ENCODE assay signal across 21 mouse cellular contexts in genomic region chr17:24446590-24446989, GRCm38 (mm10). TPM values are rescaled to one million over a fixed set of nuclear protein-coding genes. Genes with fewer than 3 reads are reported as not detected.
DNase-seq lines count a peak whose midpoint lies in the region; ATAC-seq lines count a peak whose summit lies in the region.
"Had no signal": no experiment of that assay in that cellular context is flagged by ENCODE, and none has a peak within 500 bp of the region (broad histone marks: within the 10 kb centered on the region; RNA-seq: fewer than 3 reads in every experiment).

No protein-coding gene starts in this region.

- no peaks in the 10 kb centered on the region for H3K27me3 ChIP-seq in heart, embryonic 11.5 days (ENCODE audit: control insufficient read depth, insufficient read depth, low read length)
- H3K27me3 ChIP-seq: embryonic facial prominence, embryonic 12.5 days; forebrain, embryonic 13.5 days; forebrain, embryonic 15.5 days had no signal

- no peak overlapping the region for H3K4me2 ChIP-seq in heart, embryonic 11.5 days
- H3K4me2 ChIP-seq: embryonic facial prominence, embryonic 12.5 days; forebrain, embryonic 13.5 days; forebrain, embryonic 15.5 days had no signal

- intact Hi-C loops in heart, postnatal 14 days (cut with DNase I), result no loop called here

- H3K9me3 ChIP-seq in heart, embryonic 11.5 days (replicated peaks; ENCODE audit: control insufficient read depth, low read length), result no peaks in the 10 kb centered on the region
- H3K9me3 ChIP-seq: embryonic facial prominence, embryonic 10.5 days; embryonic facial prominence, embryonic 12.5 days; forebrain, embryonic 13.5 days; forebrain, embryonic 15.5 days had no signal

- H3K4me1 ChIP-seq in heart, embryonic 11.5 days (ENCODE audit: control insufficient read depth, insufficient read depth, low read length), result no peaks in the 10 kb centered on the region
- H3K4me1 ChIP-seq: embryonic facial prominence, embryonic 10.5 days; embryonic facial prominence, embryonic 12.5 days; forebrain, embryonic 13.5 days; forebrain, embryonic 15.5 days had no signal

- DNase-seq in heart, postnatal 14 days, result no peak
- DNase-seq in adrenal gland, postnatal 25 days, result no peak
- DNase-seq in right cerebral cortex, postnatal 36 days (ENCODE audit: low spot score in 2 of 2), result no peak
- no peak for DNase-seq in kidney, postnatal 25 days
- DNase-seq: adrenal gland, adult 2 months; adrenal gland, postnatal 10 days; adrenal gland, postnatal 36 days; cerebellum, adult 11 months; cerebellum, adult 18-20 months; cerebellum, adult 8-10 months; cerebellum, adult 9-11 months; cerebellum, postnatal 14 days; cerebellum, postnatal 36 days; forebrain, postnatal 0 days had no signal

- H3K4me3 ChIP-seq in heart, embryonic 11.5 days (ENCODE audit: low read depth, low read length), result no peak overlapping the region
- H3K4me3 ChIP-seq: embryonic facial prominence, embryonic 10.5 days; embryonic facial prominence, embryonic 12.5 days; forebrain, embryonic 13.5 days; forebrain, embryonic 15.5 days had no signal

- WGBS in heart, embryonic 11.5 days (ENCODE audit: insufficient replicate concordance), result 95% methylated on average over 8 of the region's 8 CpGs

- H3K9ac ChIP-seq in heart, embryonic 11.5 days (ENCODE audit: low read depth, low read length), result no peak overlapping the region
- H3K9ac ChIP-seq: embryonic facial prominence, embryonic 12.5 days; forebrain, embryonic 13.5 days; forebrain, embryonic 15.5 days; forebrain, postnatal 0 days had no signal

- 0 out of 2 replicates have a peak, but pooled peaks have one; percentile 29 for ATAC-seq in heart, embryonic 11.5 days (replicated peaks; ENCODE audit: insufficient number of reproducible peaks, low FRiP score, low TSS enrichment)
- ATAC-seq in common myeloid progenitor, adult 5-6 weeks (replicated peaks; ENCODE audit: low read depth, poor library complexity, severe bottlenecking), result peak; percentile 43
- peak; percentile 25 to 43 for ATAC-seq in hematopoietic stem cell, adult 5-6 weeks (replicated peaks in 1 of 2; ENCODE audit: insufficient read depth in 1 of 2, low FRiP score in 2 of 2, low TSS enrichment in 1 of 2, low read depth in 1 of 2, poor library complexity in 2 of 2, severe bottlenecking in 2 of 2)
- ATAC-seq: forebrain, embryonic 13.5 days; forebrain, embryonic 15.5 days; forebrain, postnatal 0 days had no signal

- H3K36me3 ChIP-seq in heart, embryonic 11.5 days (ENCODE audit: control insufficient read depth, insufficient read depth, low read length), result peaks cover 45% of the 10 kb centered on the region

- H3K27ac ChIP-seq in heart, embryonic 11.5 days (ENCODE audit: low read depth, low read length), result no peak overlapping the region
- H3K27ac ChIP-seq: embryonic facial prominence, embryonic 10.5 days; embryonic facial prominence, embryonic 12.5 days; forebrain, embryonic 13.5 days; forebrain, embryonic 15.5 days had no signal

RNA-seq across cellular contexts. Expression of gene Dnase1l2, which starts 3.7 kb away (rescaled TPM):
- polyA plus RNA-seq in heart, embryonic 11.5 days (2014; fragmentation: Nextera tagmentation; extraction: Ambion mirVana), result 0.86 and 1.6 TPM in 2 replicates
- 1 to 10 TPM; 2.0 to 2.3 TPM for total RNA-seq in heart, postnatal 14 days (2021)
- total RNA-seq in common myeloid progenitor, adult 5-6 weeks (2017), result 1.4 TPM in 1 of 2 replicates, not detected in the other
- 2.7 TPM in 1 of 2 replicates, not detected in the other for total RNA-seq in hematopoietic stem cell, adult 5-6 weeks (2017)
- total RNA-seq in adrenal gland, postnatal 25 days (2021), result 2.7 and 3.5 TPM in 2 replicates

RNA-seq across cellular contexts. Expression of gene Eci1, which starts 20.1 kb away (rescaled TPM):
- 190 and 199 TPM in 2 replicates for polyA plus RNA-seq in heart, embryonic 11.5 days (2014; fragmentation: Nextera tagmentation; extraction: Ambion mirVana)
- total RNA-seq in heart, postnatal 14 days (2021), result 100 to 1,000 TPM; 428 to 461 TPM
- 26.0 and 28.7 TPM in 2 replicates for total RNA-seq in common myeloid progenitor, adult 5-6 weeks (2017)
- total RNA-seq in hematopoietic stem cell, adult 5-6 weeks (2017), result 21.2 and 30.8 TPM in 2 replicates
- total RNA-seq in adrenal gland, postnatal 25 days (2021), result 228 and 261 TPM in 2 replicates

RNA-seq across cellular contexts. Expression of gene E4f1, which starts 23.5 kb away (rescaled TPM):
- polyA plus RNA-seq in heart, embryonic 11.5 days (2014; fragmentation: Nextera tagmentation; extraction: Ambion mirVana), result 14.0 and 17.6 TPM in 2 replicates
- total RNA-seq in heart, postnatal 14 days (2021), result 10 to 100 TPM; 13.6 to 16.2 TPM
- 10.0 and 15.2 TPM in 2 replicates for total RNA-seq in common myeloid progenitor, adult 5-6 weeks (2017)
- total RNA-seq in hematopoietic stem cell, adult 5-6 weeks (2017), result 12.1 and 22.6 TPM in 2 replicates
- total RNA-seq in adrenal gland, postnatal 25 days (2021), result 21.7 and 33.7 TPM in 2 replicates

RNA-seq across cellular contexts. Expression of gene Pgp, which starts 23.6 kb away (rescaled TPM):
- 75.8 and 77.2 TPM in 2 replicates for polyA plus RNA-seq in heart, embryonic 11.5 days (2014; fragmentation: Nextera tagmentation; extraction: Ambion mirVana)
- total RNA-seq in heart, postnatal 14 days (2021), result 10 to 100 TPM; 43.2 to 43.4 TPM
- 21.6 and 23.5 TPM in 2 replicates for total RNA-seq in common myeloid progenitor, adult 5-6 weeks (2017)
- total RNA-seq in hematopoietic stem cell, adult 5-6 weeks (2017), result 12.9 and 13.3 TPM in 2 replicates
- 71.8 and 83.4 TPM in 2 replicates for total RNA-seq in adrenal gland, postnatal 25 days (2021)

RNA-seq across cellular contexts. Expression of gene Bricd5, which starts 27.1 kb away (rescaled TPM):
- 0.21 and 0.42 TPM in 2 replicates for polyA plus RNA-seq in heart, embryonic 11.5 days (2014; fragmentation: Nextera tagmentation; extraction: Ambion mirVana)
- under 1 TPM in 1 of 2 experiments, not detected in 1; 0.38 TPM for total RNA-seq in heart, postnatal 14 days (2021)
- total RNA-seq in common myeloid progenitor, adult 5-6 weeks (2017), result 1.3 TPM in 1 of 2 replicates, not detected in the other
- 1.2 TPM in 1 of 2 replicates, not detected in the other for total RNA-seq in hematopoietic stem cell, adult 5-6 weeks (2017)
- total RNA-seq in adrenal gland, postnatal 25 days (2021), result 0.85 and 0.95 TPM in 2 replicates
- polyA plus RNA-seq: embryonic facial prominence, embryonic 12.5 days; forebrain, embryonic 15.5 days had no signal
